17 mouse cellular contexts compared by ENCODE assay signal in the genomic region with DNA sequence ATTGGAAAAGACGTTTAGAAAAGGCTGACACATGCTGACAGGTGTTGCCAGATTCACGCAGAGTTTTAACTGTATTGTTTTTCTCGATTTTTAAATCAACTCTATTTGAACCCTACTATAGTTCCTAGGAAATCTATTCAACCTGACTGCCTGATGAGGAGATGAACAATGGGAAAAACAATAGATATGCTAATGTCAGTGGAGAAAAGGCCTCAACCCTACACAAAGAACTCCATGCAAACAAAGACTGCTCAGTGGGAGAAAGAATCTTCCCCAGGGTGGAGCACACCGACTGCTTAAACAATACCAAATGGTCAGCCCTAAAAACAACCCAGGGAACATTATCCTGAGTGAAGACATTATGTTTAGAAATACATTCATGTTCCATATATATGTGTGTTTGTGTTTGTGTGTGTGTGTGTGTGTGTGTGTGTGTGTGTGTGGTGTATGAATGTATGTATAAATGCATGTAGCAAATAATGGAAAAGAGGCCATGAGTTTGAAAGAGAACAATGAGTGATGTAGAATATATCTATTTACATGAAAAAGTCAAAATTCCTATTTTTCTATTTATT.
DNase-seq lines count a peak whose midpoint lies in the region; ATAC-seq lines count a peak whose summit lies in the region.
"Had no signal": no experiment of that assay in that cellular context is flagged by ENCODE, and none has a peak within 500 bp of the region (broad histone marks: within the 10 kb centered on the region; RNA-seq: fewer than 3 reads in every experiment).

No protein-coding gene starts in this region.

- peak; percentile 76 for ATAC-seq in midbrain, embryonic 13.5 days
- no peak for ATAC-seq in midbrain, embryonic 15.5 days (replicated peaks)
- ATAC-seq: activated CD4-positive, CD25-positive, alpha-beta regulatory T cell, adult 4 months had no signal

- H3K9ac ChIP-seq in midbrain, embryonic 13.5 days (replicated peaks), result no peak overlapping the region
- H3K9ac ChIP-seq in midbrain, embryonic 15.5 days, result no peak overlapping the region
- H3K9ac ChIP-seq: embryonic facial prominence, embryonic 15.5 days; limb, embryonic 12.5 days; liver, embryonic 13.5 days had no signal

- H3K4me3 ChIP-seq in midbrain, embryonic 13.5 days (replicated peaks), result no peak overlapping the region
- no peak overlapping the region for H3K4me3 ChIP-seq in midbrain, embryonic 15.5 days
- H3K4me3 ChIP-seq: embryonic facial prominence, embryonic 15.5 days; gastrocnemius, adult 2 months; limb, embryonic 12.5 days; liver, embryonic 13.5 days had no signal

- DNase-seq in WW6 (ENCODE audit: low read depth, low spot score), result peak; percentile 60
- peak; percentile 24 for DNase-seq in embryo, embryonic 11 days
- peak; percentile 33 for DNase-seq in retina, embryonic 14.5 days (ENCODE audit: low spot score)
- no peak for DNase-seq in urinary bladder, postnatal 25 days (ENCODE audit: low spot score)
- no peak for DNase-seq in ovary, postnatal 14 days (ENCODE audit: low spot score)
- DNase-seq: adrenal gland, postnatal 14 days; cerebellum, adult 8-10 months; gastrocnemius, adult 2 months; kidney, adult 11 months; liver, embryonic 13.5 days; right cerebral cortex, postnatal 14 days had no signal

- no peaks in the 10 kb centered on the region for H3K9me3 ChIP-seq in midbrain, embryonic 13.5 days
- no peaks in the 10 kb centered on the region for H3K9me3 ChIP-seq in midbrain, embryonic 15.5 days
- H3K9me3 ChIP-seq: embryonic facial prominence, embryonic 15.5 days; limb, embryonic 12.5 days; liver, embryonic 13.5 days had no signal

- H3K27ac ChIP-seq in midbrain, embryonic 13.5 days, result no peak overlapping the region
- no peak overlapping the region for H3K27ac ChIP-seq in midbrain, embryonic 15.5 days
- H3K27ac ChIP-seq: embryonic facial prominence, embryonic 15.5 days; gastrocnemius, adult 2 months; kidney, postnatal 0 days; limb, embryonic 12.5 days; liver, embryonic 13.5 days had no signal

- no peak overlapping the region for H3K4me2 ChIP-seq in midbrain, embryonic 13.5 days (replicated peaks)
- H3K4me2 ChIP-seq in midbrain, embryonic 15.5 days, result no peak overlapping the region
- H3K4me2 ChIP-seq: embryonic facial prominence, embryonic 15.5 days; limb, embryonic 12.5 days; liver, embryonic 13.5 days had no signal

- H3K4me1 ChIP-seq in midbrain, embryonic 13.5 days (replicated peaks), result 0 out of 2 replicates have a peak, but pooled peaks cover 4% of the 10 kb centered on the region
- no peaks in the 10 kb centered on the region for H3K4me1 ChIP-seq in midbrain, embryonic 15.5 days
- H3K4me1 ChIP-seq: embryonic facial prominence, embryonic 15.5 days; limb, embryonic 12.5 days; liver, embryonic 13.5 days had no signal

- H3K36me3 ChIP-seq in midbrain, embryonic 13.5 days, result no peaks in the 10 kb centered on the region
- H3K36me3 ChIP-seq in midbrain, embryonic 15.5 days (replicated peaks), result no peaks in the 10 kb centered on the region
- H3K36me3 ChIP-seq: embryonic facial prominence, embryonic 15.5 days; limb, embryonic 12.5 days; liver, embryonic 13.5 days had no signal

- 3% methylated on average over 4 of the region's 4 CpGs for WGBS in midbrain, embryonic 13.5 days
- 2% methylated on average over 4 of the region's 4 CpGs for WGBS in midbrain, embryonic 15.5 days

- H3K27me3 ChIP-seq in midbrain, embryonic 13.5 days, result no peaks in the 10 kb centered on the region
- H3K27me3 ChIP-seq in midbrain, embryonic 15.5 days (replicated peaks), result no peaks in the 10 kb centered on the region
- H3K27me3 ChIP-seq: embryonic facial prominence, embryonic 15.5 days; limb, embryonic 12.5 days; liver, embryonic 13.5 days had no signal

Comparison
In these comparisons a context has a peak if more than half of its experiments do, and no peak if none do; other contexts are left out.
1. DNase-seq: peak in WW6 (single experiment), embryo, embryonic 11 days (single experiment) and retina, embryonic 14.5 days (single experiment); none in urinary bladder, postnatal 25 days (single experiment) and ovary, postnatal 14 days (single experiment).